Mouse (Mus musculus): Measurements from ENCODE around the gene Runx2. TPM values are rescaled to one million over a fixed set of nuclear protein-coding genes. Genes with fewer than 3 reads are reported as not detected.

The Runx2 gene
- total and polyA plus RNA-seq, 3 experiments, result not detected

DNA sequence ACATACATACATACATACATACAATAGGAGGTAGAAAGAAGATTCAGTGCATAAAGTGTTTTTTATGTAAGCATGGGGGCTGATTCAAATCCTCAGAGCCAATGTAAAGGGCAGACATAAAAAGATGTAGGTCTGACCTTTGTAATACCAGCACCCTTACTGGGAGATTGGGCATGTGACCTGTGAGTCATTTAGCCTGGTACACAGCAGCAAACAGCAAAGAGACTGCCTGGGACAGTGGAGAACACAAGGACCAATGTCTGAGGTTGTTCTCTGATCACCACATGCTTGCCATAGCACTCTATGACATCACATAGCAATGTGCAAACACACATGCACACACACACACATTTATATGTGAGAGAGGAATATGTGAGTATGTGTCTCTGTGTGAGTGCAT is 86.9 kb downstream of the Runx2 start:
- no peaks in the 10 kb centered on the region for H3K4me1 ChIP-seq (ENCODE audit: control insufficient read depth in 1 of 2, insufficient read depth in 2 of 2, low read length in 2 of 2)
- no peaks in the 10 kb centered on the region for H3K79me2 ChIP-seq (ENCODE audit: control insufficient read depth, insufficient read depth, low read length, poor library complexity)
- H3K36me3 ChIP-seq (ENCODE audit: control insufficient read depth in 1 of 2, insufficient read depth in 2 of 2, low read length in 2 of 2), result no peaks in the 10 kb centered on the region
- no peak for TF ChIP-seq CHD1 (IDR thresholded peaks at IDR 0.05; ENCODE audit: low read depth, low read length)
- no peak for TF ChIP-seq NRF1 (IDR thresholded peaks at IDR 0.05; ENCODE audit: insufficient read depth, low read depth, low read length, poor library complexity, severe bottlenecking)
- TF ChIP-seq NELFE (IDR thresholded peaks at IDR 0.05; ENCODE audit: low read depth, low read length), result no peak
- TF ChIP-seq CTCF (IDR thresholded peaks at IDR 0.05 in 2 of 3, conservative IDR thresholded peaks at IDR 0.05 in 1 of 3; ENCODE audit: control insufficient read depth in 1 of 3, insufficient read depth in 1 of 3, low read depth in 2 of 3, low read length in 3 of 3, poor library complexity in 1 of 3, severe bottlenecking in 1 of 3), result no peak
- TF ChIP-seq POLR2AphosphoS5 (IDR thresholded peaks at IDR 0.05; ENCODE audit: borderline replicate concordance, low read depth, low read length), result no peak
- no peak for TF ChIP-seq TBP (IDR thresholded peaks at IDR 0.05; ENCODE audit: low read depth, low read length)
- TF ChIP-seq SMC3 (IDR thresholded peaks at IDR 0.05; ENCODE audit: low read depth, low read length), result no peak
- no peak overlapping the region for H3K9ac ChIP-seq (ENCODE audit: control insufficient read depth, low read depth, low read length, poor library complexity, severe bottlenecking)
- no peaks in the 10 kb centered on the region for H3K27me3 ChIP-seq (ENCODE audit: control insufficient read depth in 1 of 2, insufficient read depth in 2 of 2, low read length in 2 of 2)
- H3K9me3 ChIP-seq (replicated peaks; ENCODE audit: insufficient read depth, low read length), result no peaks in the 10 kb centered on the region
- no peak overlapping the region for H3K27ac ChIP-seq (ENCODE audit: control insufficient read depth, low read depth, low read length)
- H3K4me3 ChIP-seq (ENCODE audit: control insufficient read depth in 1 of 2, insufficient read depth in 1 of 2, low read depth in 2 of 2, low read length in 2 of 2), result no peak overlapping the region
- no peak for DNase-seq (ENCODE audit: low read depth, low spot score)

DNA sequence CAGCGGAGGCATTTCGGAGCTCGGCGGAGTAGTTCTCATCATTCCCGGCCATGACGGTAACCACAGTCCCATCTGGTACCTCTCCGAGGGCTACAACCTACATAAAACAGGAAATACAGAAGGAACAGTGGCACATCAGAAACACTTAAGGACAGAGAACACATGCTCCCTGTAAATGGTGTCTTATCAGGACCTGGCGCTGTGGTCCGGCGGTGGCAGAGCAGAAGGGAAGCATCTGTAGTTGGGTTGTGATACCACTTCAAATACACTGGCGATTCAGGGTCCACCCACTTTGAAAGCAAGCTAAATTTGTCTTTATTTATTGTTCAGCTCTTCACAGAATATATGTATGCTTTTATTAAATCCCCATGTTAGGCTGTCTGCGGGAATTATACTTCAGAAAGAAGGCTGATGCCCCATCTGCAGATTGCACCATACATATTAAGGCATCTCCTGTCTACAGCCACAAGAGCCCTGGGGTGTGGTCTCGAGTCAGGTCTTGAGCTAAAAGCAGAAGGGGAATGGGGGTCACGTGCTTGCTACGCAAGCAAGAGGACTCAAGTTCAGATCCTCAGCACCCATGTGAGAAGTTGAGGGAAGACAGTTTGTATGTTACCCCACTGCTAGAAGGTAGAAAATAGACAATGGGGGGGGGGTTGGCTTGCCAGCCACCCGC is 89.7 kb downstream of the Runx2 start:
- TF ChIP-seq TAL1 (IDR thresholded peaks at IDR 0.05; ENCODE audit: low read length) (no peak), ZC3H11A (IDR thresholded peaks at IDR 0.05; ENCODE audit: low read depth, low read length) (no peak), E2F4 (IDR thresholded peaks at IDR 0.05; ENCODE audit: borderline replicate concordance, low read depth, low read length) (no peak), POLR2A (IDR thresholded peaks at IDR 0.05; ENCODE audit: control insufficient read depth in 1 of 2, insufficient read depth in 1 of 2, low read depth in 1 of 2, low read length in 2 of 2, poor library complexity in 1 of 2) (no peak), EP300 (IDR thresholded peaks at IDR 0.05; ENCODE audit: low read depth in 1 of 2, low read length in 2 of 2) (no peak), SMC3 (IDR thresholded peaks at IDR 0.05; ENCODE audit: low read depth, low read length) (no peak)
- Histone ChIP-seq H3K4me1 (ENCODE audit: control insufficient read depth in 1 of 2, insufficient read depth in 2 of 2, low read length in 2 of 2) (peaks cover 0 to 3% of the 10 kb centered on the region in 2 experiments; a peak in 3 of 4 replicates), H3K27ac (ENCODE audit: control insufficient read depth, low read depth, low read length) (no peak overlapping the region), H3K27me3 (ENCODE audit: control insufficient read depth in 1 of 2, insufficient read depth in 2 of 2, low read length in 2 of 2) (no peaks in the 10 kb centered on the region), H3K36me3 (ENCODE audit: control insufficient read depth in 1 of 2, insufficient read depth in 2 of 2, low read length in 2 of 2) (0 out of 4 replicates have a peak, but pooled peaks cover 0 to 2% of the 10 kb centered on the region in 2 experiments), H3K9me3 (replicated peaks; ENCODE audit: insufficient read depth, low read length) (no peaks in the 10 kb centered on the region), H3K4me3 (ENCODE audit: control insufficient read depth in 1 of 2, insufficient read depth in 1 of 2, low read depth in 2 of 2, low read length in 2 of 2) (no peak overlapping the region), H3K9ac (ENCODE audit: control insufficient read depth, low read depth, low read length, poor library complexity, severe bottlenecking) (no peak overlapping the region), H3K79me2 (ENCODE audit: control insufficient read depth, insufficient read depth, low read length, poor library complexity) (no peaks in the 10 kb centered on the region)
- no peak for DNase-seq (ENCODE audit: low read depth, low spot score)

DNA sequence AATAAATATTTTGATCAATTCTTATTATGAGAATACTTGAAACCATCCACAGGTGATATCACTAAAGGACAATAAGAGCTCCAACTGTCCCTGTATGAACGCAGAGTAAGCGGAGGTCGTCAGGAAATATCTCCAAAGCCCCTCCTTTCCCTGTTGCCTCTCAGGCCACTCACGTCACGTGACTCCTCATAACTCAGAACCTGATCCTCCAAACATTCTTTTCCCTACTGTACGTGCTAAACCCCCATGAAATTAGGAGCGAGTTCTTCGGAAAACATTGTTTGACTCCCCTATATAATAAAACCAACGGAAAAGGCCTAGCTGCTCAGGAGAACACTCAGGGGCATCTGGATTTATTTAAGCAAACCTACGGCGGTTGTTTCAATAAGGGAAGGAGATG is 90.3 kb downstream of the Runx2 start:
- H3K4me1 ChIP-seq (ENCODE audit: control insufficient read depth in 1 of 2, insufficient read depth in 2 of 2, low read length in 2 of 2), result peaks cover 2 to 3% of the 10 kb centered on the region in 2 experiments
- H3K4me3 ChIP-seq (ENCODE audit: control insufficient read depth in 1 of 2, insufficient read depth in 1 of 2, low read depth in 2 of 2, low read length in 2 of 2), result no peak overlapping the region
- H3K9ac ChIP-seq (ENCODE audit: control insufficient read depth, low read depth, low read length, poor library complexity, severe bottlenecking), result no peak overlapping the region
- DNase-seq (ENCODE audit: low read depth, low spot score), result no peak
- H3K36me3 ChIP-seq (ENCODE audit: control insufficient read depth in 1 of 2, insufficient read depth in 2 of 2, low read length in 2 of 2), result peaks cover 0 to 5% of the 10 kb centered on the region in 2 experiments; a peak in 2 of 4 replicates
- no peaks in the 10 kb centered on the region for H3K79me2 ChIP-seq (ENCODE audit: control insufficient read depth, insufficient read depth, low read length, poor library complexity)
- no peak overlapping the region for H3K27ac ChIP-seq (ENCODE audit: control insufficient read depth, low read depth, low read length)
- H3K27me3 ChIP-seq (ENCODE audit: control insufficient read depth in 1 of 2, insufficient read depth in 2 of 2, low read length in 2 of 2), result no peaks in the 10 kb centered on the region
- no peak for TF ChIP-seq ZKSCAN1 (IDR thresholded peaks at IDR 0.05; ENCODE audit: low read depth, low read length)
- TF ChIP-seq MAX (IDR thresholded peaks at IDR 0.05; ENCODE audit: low read length), result no peak
- no peak for TF ChIP-seq ZC3H11A (IDR thresholded peaks at IDR 0.05; ENCODE audit: low read depth, low read length)
- TF ChIP-seq ETS1 (IDR thresholded peaks at IDR 0.05; ENCODE audit: low read depth, low read length), result no peak
- no peak for TF ChIP-seq TAL1 (IDR thresholded peaks at IDR 0.05; ENCODE audit: low read length)
- no peak for TF ChIP-seq GATA1 (IDR thresholded peaks at IDR 0.05; ENCODE audit: low read depth, low read length)
- no peak for TF ChIP-seq ELF1 (IDR thresholded peaks at IDR 0.05; ENCODE audit: low read depth, low read length)
- no peak for TF ChIP-seq HCFC1 (IDR thresholded peaks at IDR 0.05; ENCODE audit: low read depth, low read length)
- no peak for TF ChIP-seq KAT2A (conservative IDR thresholded peaks at IDR 0.05; ENCODE audit: low read depth, low read length)
- no peak for TF ChIP-seq SMC3 (IDR thresholded peaks at IDR 0.05; ENCODE audit: low read depth, low read length)
- TF ChIP-seq POLR2A (IDR thresholded peaks at IDR 0.05; ENCODE audit: control insufficient read depth in 1 of 2, insufficient read depth in 1 of 2, low read depth in 1 of 2, low read length in 2 of 2, poor library complexity in 1 of 2), result no peak
- no peaks in the 10 kb centered on the region for H3K9me3 ChIP-seq (replicated peaks; ENCODE audit: insufficient read depth, low read length)
